Mouse (Mus musculus): ENCODE data around the gene Adamts20. TPM values are rescaled to one million over a fixed set of nuclear protein-coding genes. Genes with fewer than 3 reads are reported as not detected.

The Adamts20 gene
- polyA plus RNA-seq, 1 experiment from 2014 or later: 5.0 TPM

DNA sequence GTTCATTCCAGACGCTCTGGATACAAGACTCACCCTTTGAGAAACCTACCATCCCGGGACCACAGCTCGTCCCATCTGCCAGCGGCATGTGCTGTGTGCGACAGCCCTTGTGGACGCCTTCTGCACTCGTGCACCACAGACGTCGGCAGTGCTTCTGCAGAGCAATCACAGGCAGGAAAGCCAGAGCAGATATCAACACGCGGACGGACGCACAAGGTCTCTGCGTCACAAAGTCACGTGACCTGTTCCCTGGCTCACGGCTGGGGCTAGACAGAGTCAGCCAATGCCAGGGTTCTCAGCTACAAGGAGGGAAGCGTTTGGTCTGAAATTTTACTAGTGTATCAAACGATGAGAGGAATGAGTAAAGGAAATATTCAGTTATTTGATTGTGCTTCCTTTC is 116.2 kb downstream of the Adamts20 start:
- Histone ChIP-seq H3K4me3 (ENCODE audit: low read depth, low read length) (no peak overlapping the region), H3K9me3 (ENCODE audit: low read depth, low read length) (no peaks in the 10 kb centered on the region), H3K27ac (ENCODE audit: low read depth) (no peak overlapping the region), H3K27me3 (ENCODE audit: insufficient read depth, low read length) (no peaks in the 10 kb centered on the region), H3K36me3 (ENCODE audit: insufficient read depth) (peaks cover 14% of the 10 kb centered on the region; the same call in 1 of the 2 replicates), H3K9ac (no peak overlapping the region), H3K4me1 (ENCODE audit: insufficient read depth) (no peaks in the 10 kb centered on the region), H3K4me2 (no peak overlapping the region)
- DNase-seq (no peak), ATAC-seq (ENCODE audit: insufficient read depth) (no peak)
- TF ChIP-seq CTCF (IDR thresholded peaks at IDR 0.05; ENCODE audit: low read depth): no peak
- 86% methylated on average over 18 of the region's 18 CpGs for WGBS

DNA sequence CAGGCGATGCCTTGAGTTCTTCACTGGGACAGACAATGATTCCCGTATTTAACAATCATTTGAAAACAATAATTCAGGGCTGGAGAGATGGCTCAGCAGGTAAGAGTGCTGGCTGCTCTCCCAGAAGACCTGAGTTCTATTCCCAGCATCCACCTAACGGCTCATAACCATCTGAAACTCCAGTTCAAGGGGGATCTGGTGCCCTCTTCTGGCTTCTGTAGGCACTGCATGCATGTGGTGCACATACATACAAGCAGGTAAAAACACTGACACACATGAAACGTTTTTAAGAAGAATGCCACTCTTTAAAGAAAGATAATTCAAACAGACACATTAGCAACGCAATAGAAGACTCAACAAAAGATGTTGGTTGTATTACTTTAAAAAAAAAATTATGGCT is 120.9 kb downstream of the Adamts20 start:
- Histone ChIP-seq H3K4me3 (ENCODE audit: low read depth, low read length) (no peak overlapping the region), H3K27me3 (ENCODE audit: insufficient read depth, low read length) (no peaks in the 10 kb centered on the region), H3K9me3 (ENCODE audit: low read depth, low read length) (no peaks in the 10 kb centered on the region), H3K27ac (ENCODE audit: low read depth) (no peak overlapping the region), H3K9ac (no peak overlapping the region), H3K4me1 (ENCODE audit: insufficient read depth) (no peaks in the 10 kb centered on the region), H3K36me3 (ENCODE audit: insufficient read depth) (0 out of 2 replicates have a peak, but pooled peaks cover 6% of the 10 kb centered on the region), H3K4me2 (no peak overlapping the region)
- peak; percentile 28; the same call in 1 of the 2 replicates for TF ChIP-seq CTCF (IDR thresholded peaks at IDR 0.05; ENCODE audit: low read depth)
- WGBS: 91% methylated on average over 5 of the region's 5 CpGs
- ATAC-seq (ENCODE audit: insufficient read depth): no peak
- no peak for DNase-seq

DNA sequence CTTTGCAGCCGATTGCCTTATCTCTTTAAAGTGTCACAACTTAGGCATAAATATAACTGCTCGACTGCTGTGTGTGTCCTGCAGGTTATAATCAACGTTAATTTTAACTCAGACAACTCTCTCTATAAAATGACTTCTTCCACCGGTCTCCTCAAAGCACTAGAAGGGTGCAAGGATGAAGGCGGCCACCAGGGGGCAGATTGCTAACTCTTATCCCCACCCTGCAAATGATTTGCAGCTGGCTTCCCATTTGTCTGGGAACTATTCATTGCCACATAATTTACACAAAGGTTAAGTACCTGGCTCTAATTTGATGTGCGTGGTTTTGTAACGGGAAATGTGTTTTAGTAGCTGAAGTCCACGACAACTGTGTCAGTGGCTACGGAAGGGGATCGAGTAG is 122.9 kb downstream of the Adamts20 start:
- Histone ChIP-seq H3K36me3 (ENCODE audit: insufficient read depth) (0 out of 2 replicates have a peak, but pooled peaks cover 6% of the 10 kb centered on the region), H3K27ac (ENCODE audit: low read depth) (no peak overlapping the region), H3K9me3 (ENCODE audit: low read depth, low read length) (no peaks in the 10 kb centered on the region), H3K27me3 (ENCODE audit: insufficient read depth, low read length) (no peaks in the 10 kb centered on the region), H3K9ac (no peak overlapping the region), H3K4me3 (ENCODE audit: low read depth, low read length) (no peak overlapping the region), H3K4me2 (no peak overlapping the region), H3K4me1 (ENCODE audit: insufficient read depth) (no peaks in the 10 kb centered on the region)
- TF ChIP-seq CTCF (IDR thresholded peaks at IDR 0.05; ENCODE audit: low read depth): peak; percentile 78
- 44% methylated on average over 10 of the region's 10 CpGs for WGBS
- ATAC-seq (ENCODE audit: insufficient read depth): no peak
- peak; percentile 82 for DNase-seq

DNA sequence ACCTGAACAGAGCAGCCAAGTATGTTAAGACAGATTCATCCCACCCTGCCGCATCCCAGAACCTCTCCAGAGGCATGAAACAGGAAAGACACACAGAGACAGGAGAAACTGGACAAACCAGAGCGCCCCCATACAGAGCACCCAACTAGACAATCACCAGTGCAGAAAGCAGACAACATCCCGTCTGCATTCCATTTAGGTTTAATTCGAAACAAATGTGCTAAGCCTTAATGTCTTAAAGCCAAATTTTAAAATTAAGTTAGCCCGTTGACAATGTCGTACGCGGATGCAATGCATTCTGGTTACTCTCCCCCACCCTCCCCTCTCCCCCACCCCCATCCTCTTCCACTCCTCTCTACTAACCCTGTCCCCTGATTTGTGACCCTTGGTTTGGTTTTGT is 126.2 kb downstream of the Adamts20 start:
- 91% methylated on average over 8 of the region's 8 CpGs for WGBS
- H3K4me3 ChIP-seq (ENCODE audit: low read depth, low read length): no peak overlapping the region
- H3K9ac ChIP-seq: no peak overlapping the region

DNA sequence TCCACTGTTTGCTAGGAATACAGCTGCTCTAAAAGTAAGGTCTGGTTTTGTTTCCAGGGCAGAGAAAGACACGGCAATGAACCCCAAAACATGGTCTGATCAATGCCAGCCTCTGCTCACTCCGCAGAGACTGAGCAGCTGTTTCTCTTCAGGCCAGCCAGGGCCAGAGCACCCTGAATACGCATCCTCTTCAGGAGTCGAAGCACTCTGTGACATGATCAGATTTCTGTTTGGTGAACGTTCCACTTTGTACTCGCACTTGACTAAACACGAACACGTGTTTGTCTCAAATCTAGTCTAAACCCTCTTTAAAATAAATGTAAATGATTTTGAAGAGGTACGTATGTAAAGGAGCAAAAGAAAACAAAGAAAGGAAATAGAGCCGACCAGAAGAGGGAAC is 130.6 kb downstream of the Adamts20 start:
- no peak overlapping the region for H3K4me3 ChIP-seq (ENCODE audit: low read depth, low read length)
- no peak overlapping the region for H3K4me2 ChIP-seq
- no peaks in the 10 kb centered on the region for H3K36me3 ChIP-seq (ENCODE audit: insufficient read depth)
- ATAC-seq (ENCODE audit: insufficient read depth): no peak
- H3K9me3 ChIP-seq (ENCODE audit: low read depth, low read length): no peaks in the 10 kb centered on the region
- H3K27ac ChIP-seq (ENCODE audit: low read depth): no peak overlapping the region
- no peaks in the 10 kb centered on the region for H3K4me1 ChIP-seq (ENCODE audit: insufficient read depth)
- WGBS: 30% methylated on average over 10 of the region's 10 CpGs
- no peak for TF ChIP-seq CTCF (IDR thresholded peaks at IDR 0.05; ENCODE audit: low read depth)
- H3K9ac ChIP-seq: no peak overlapping the region
- H3K27me3 ChIP-seq (ENCODE audit: insufficient read depth, low read length): no peaks in the 10 kb centered on the region
- no peak for DNase-seq

More for the DNA sequence above, 126.2 kb downstream of the Adamts20 start:
- Histone ChIP-seq H3K4me1 (ENCODE audit: insufficient read depth) (no peaks in the 10 kb centered on the region), H3K27ac (ENCODE audit: low read depth) (no peak overlapping the region), H3K4me2 (no peak overlapping the region), H3K9me3 (ENCODE audit: low read depth, low read length) (no peaks in the 10 kb centered on the region), H3K27me3 (ENCODE audit: insufficient read depth, low read length) (no peaks in the 10 kb centered on the region), H3K36me3 (ENCODE audit: insufficient read depth) (no peaks in the 10 kb centered on the region)
- no peak for DNase-seq
- ATAC-seq (ENCODE audit: insufficient read depth): no peak
- no peak for TF ChIP-seq CTCF (IDR thresholded peaks at IDR 0.05; ENCODE audit: low read depth)

GRCm38 (mm10) chr15:94326626-94327025 is 138.6 kb downstream of the Adamts20 start:
- no peak for TF ChIP-seq CTCF (IDR thresholded peaks at IDR 0.05; ENCODE audit: low read depth)
- Histone ChIP-seq H3K9ac (no peak overlapping the region), H3K4me3 (ENCODE audit: low read depth, low read length) (no peak overlapping the region), H3K27me3 (ENCODE audit: insufficient read depth, low read length) (no peaks in the 10 kb centered on the region), H3K9me3 (ENCODE audit: low read depth, low read length) (no peaks in the 10 kb centered on the region), H3K4me2 (no peak overlapping the region), H3K27ac (ENCODE audit: low read depth) (no peak overlapping the region), H3K4me1 (ENCODE audit: insufficient read depth) (no peaks in the 10 kb centered on the region; the same call in 1 of the 2 replicates), H3K36me3 (ENCODE audit: insufficient read depth) (0 out of 2 replicates have a peak, but pooled peaks cover 4% of the 10 kb centered on the region)
- WGBS: 82% methylated on average over 5 of the region's 5 CpGs
- DNase-seq (no peak), ATAC-seq (ENCODE audit: insufficient read depth) (no peak)

GRCm38 (mm10) chr15:94325509-94326181 is 139.6 kb downstream of the Adamts20 start:
- 51% methylated on average over 13 of the region's 13 CpGs for WGBS
- Histone ChIP-seq H3K4me2 (no peak overlapping the region), H3K27ac (ENCODE audit: low read depth) (no peak overlapping the region), H3K9ac (no peak overlapping the region), H3K9me3 (ENCODE audit: low read depth, low read length) (no peaks in the 10 kb centered on the region), H3K36me3 (ENCODE audit: insufficient read depth) (0 out of 2 replicates have a peak, but pooled peaks cover 4% of the 10 kb centered on the region), H3K4me3 (ENCODE audit: low read depth, low read length) (no peak overlapping the region), H3K27me3 (ENCODE audit: insufficient read depth, low read length) (no peaks in the 10 kb centered on the region), H3K4me1 (ENCODE audit: insufficient read depth) (no peaks in the 10 kb centered on the region; the same call in 1 of the 2 replicates)
- no peak for TF ChIP-seq CTCF (IDR thresholded peaks at IDR 0.05; ENCODE audit: low read depth)
- ATAC-seq (ENCODE audit: insufficient read depth) (peak; percentile 84), DNase-seq (peak; percentile 85)

Measured in lung, embryonic 14.5 days (tissue).